Mouse (Mus musculus) embryo, embryonic 10 days (tissue): ENCODE measurements around the gene Sppl2b.
A peak's percentile ranks its signal among the peaks of the same experiment; 100 is the strongest.
"Not testable (repeated sequence)": the region's sequence is repeated elsewhere in the genome, so short reads cannot be mapped to it uniquely, and the experiment has no call there.

Source experiments
- DNase-seq: peaks from one replicate; pipeline ENCODE4 v3.0.0-alpha.2; 2015; ENCODE audit warnings: low spot score

Gene Sppl2b

DNA sequence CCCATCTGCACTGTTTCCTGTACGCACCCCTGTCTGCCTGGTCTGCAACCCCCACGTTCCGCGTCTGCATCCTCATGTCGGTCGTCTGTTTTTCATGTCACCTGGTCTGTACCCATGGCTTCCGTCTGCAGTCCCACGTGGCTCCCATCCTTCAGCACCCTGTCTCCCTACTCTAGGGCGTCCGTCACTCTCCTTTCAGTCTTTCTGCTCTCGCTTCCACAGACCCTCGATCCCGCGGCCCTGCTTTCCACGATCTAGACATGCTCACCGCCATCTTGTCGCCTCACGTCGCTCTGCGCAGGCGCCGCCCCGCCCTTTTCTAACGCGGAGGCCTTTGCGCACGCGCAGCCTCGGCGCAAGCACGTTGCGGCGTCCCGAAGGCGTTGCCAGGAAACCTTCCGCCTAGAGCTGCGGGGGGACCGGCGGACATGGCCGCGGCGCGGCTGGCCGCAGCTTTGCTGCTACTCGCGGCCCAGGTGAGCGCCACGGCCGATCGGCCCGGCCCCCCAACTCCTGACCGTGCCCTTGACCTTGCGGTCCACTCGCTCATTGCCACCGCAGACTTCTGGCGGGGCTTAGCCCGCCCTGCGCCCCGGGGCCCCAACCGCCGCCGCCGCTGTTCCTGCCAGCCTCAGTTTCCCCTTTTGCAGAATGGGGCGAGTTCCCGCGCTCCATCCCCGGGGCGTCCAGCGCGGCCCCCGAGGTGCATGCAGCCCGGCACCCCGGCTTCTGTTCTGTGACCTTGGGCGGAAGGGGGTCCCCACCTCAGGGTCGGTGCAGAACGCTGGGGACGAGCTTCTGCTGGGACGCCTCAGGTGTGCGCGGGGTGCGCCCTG lies at the start of gene Sppl2b, which contains the start of gene Lsm7:
Gene Sppl2b, plus strand, starts transcription at position 363 of the 836 bp plus-strand sequence.
Gene Lsm7, minus strand, starts transcription at position 297 of the 836 bp plus-strand sequence.
- peak; percentile 98 for DNase-seq

DNA sequence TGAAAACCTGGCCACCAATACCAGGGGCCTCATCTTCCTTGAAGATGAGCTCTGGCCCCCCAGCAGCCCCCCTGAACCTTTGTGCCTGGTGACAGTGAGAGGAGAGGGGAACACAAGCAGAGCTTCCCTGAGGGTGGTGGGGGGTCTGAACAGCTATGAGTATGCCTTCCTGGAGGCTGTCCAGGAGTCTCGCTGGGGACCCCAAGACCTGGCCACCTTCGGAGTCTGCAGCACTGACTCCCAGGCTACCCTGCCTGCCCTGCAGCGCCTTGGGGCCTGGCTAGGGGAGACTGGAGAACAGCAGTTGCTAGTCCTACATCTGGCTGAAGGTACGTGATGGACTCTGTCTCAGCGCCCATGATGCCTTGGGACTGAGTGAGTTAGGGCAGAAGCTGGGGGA lies 49.8 kb upstream of the Sppl2b start:
- no peak for DNase-seq

GRCm38 (mm10) chr10:80805925-80806324 lies 49.1 kb upstream of the Sppl2b start:
- peak; percentile 52 for DNase-seq

DNA sequence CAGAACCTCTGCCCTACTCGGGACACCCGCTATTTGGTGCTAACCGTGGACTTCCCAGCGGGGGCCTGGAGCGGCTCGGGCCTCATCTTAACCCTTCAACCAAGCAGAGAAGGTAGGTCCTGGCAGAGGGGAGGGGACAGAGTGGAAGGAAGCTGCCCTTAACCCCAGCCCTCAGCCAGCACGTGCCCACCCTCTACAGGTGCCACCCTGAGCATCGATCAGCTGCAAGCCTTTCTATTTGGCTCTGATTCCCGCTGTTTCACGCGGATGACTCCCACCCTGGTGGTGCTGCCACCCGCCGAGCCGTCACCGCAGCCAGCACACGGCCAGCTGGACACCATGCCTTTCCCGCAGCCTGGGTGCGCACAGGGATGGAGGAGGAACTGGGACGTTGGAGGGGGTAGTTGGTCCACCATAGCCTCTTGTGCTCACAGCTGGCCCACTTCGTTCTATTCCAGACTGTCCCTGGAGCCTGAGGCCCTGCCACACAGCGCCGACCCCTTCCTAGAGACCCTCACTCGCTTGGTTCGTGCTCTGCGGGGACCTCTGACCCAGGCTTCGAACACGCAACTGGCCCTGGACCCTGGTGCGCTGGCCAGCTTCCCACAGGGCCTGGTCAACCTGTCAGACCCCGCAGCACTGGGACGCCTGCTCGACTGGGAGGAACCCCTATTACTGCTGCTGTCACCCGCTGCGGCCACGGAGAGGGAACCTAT lies 48.6 kb upstream of the Sppl2b start:
- no peak for DNase-seq

DNA sequence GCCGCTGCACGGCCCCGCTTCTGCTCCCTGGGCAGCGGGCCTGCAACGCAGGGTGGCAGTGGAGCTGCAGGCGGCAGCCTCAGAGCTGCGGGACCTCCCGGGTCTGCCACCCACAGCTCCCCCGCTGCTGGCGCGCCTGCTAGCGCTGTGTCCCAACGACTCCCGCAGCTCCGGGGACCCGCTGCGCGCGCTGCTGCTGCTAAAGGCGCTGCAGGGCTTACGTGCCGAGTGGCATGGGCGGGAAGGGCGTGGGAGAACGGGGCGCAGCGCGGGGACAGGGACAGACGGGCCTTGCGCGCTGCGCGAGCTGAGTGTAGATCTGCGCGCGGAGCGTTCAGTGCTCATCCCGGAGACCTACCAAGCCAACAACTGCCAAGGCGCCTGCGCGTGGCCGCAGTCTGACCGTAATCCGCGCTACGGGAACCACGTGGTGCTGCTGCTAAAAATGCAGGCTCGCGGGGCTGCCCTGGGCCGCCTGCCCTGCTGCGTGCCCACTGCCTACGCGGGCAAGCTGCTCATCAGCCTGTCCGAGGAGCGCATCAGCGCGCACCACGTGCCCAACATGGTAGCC lies 47.9 kb upstream of the Sppl2b start:
- peak; percentile 85 for DNase-seq

DNA sequence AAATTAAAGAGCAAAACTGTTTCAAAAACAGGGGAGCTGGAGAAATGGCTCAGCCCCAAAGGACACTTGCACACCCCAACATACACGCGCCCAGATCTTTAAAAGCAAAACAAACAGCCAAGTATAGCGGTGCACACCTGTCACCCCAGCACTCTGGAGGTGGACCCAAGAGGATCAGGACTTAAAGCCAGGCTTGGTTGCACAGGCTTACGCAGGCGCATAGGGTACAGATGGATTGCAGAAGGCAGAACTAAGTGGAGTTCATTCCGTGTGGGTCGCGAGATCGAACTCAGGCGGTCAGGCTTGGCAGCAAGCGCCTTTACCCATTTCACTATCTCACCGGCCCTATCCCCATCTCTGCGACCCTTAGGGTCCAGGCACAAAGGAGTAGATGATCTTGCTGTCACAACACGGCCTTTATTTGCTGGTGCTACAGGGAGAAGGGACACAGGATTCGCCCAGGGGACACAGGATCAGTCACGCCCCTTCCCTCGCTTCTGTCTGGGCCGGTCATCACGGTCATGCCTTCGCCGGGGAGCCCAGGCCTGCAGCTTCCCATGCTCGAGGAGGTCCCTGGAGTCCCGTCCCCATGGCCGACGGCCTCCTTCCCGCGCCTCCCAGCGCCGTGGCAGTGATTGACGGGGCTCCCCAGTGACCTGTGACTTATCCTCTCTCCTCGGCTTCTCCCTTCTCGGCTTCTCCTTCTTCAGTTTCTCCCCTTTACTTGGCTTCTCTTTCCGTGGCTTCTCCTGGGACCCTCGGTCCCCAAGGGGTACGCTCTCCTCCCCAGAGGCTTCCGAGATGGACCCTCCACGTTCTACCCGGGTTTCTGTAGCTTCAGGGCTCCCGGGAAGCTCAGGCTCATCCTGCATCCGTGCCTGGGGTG lies 46.7 kb upstream of the Sppl2b start:
- peak; percentile 47 for DNase-seq

DNA sequence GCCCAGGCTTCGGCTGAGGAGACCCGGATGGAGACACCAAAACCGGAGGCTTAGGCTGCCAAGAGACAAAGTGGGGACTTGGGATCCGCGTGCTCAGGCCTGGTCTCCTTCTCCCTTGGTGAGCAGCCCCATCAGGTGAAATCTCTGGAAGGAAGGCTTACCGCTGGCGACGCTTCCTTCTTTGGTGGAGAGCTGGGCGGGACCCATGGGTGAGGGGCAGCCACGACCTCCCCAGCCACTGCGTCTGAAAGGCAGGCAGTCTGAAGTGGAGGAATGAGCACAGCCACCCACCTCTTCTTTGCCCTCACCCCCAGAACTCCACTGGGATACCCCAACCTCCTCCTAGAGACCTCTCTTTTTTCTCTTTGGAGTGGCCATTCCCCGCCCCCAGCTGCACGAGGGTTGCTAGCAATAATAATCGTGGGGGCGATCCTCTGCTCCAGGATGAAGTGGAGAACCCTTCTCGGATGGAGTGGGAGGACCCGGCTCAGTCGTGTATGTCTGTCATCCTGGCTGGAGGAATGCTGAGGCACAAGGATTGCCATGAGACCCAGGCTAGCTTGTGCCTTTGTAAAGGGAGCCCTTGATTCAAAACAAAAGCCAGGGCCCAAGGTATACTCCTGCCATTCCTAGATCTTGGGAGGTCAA lies 46.0 kb upstream of the Sppl2b start:
- DNase-seq, result peak; percentile 41

DNA sequence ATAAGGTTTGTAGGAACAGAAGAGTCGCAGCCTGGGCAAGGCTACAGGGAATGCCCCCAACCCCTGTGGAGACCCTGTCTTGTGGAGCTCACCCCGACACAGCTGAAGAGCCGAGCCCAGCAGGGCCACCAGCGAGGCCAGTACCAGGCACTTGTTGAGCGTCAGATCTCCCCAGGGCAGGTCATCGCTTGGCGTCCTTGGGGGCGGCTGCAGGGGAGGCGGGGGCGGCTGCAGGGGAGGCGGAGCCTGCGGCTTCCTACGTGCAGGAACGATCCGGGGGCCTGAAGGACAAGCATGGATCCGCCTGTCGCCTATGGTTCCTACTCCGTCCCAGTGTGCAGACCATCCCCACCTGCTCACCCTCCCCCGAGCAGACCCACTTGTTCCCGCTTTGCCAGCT lies 45.0 kb upstream of the Sppl2b start:
- peak; percentile 29 for DNase-seq

GRCm38 (mm10) chr10:80812391-80813041 lies 42.6 kb upstream of the Sppl2b start:
- no peak for DNase-seq

DNA sequence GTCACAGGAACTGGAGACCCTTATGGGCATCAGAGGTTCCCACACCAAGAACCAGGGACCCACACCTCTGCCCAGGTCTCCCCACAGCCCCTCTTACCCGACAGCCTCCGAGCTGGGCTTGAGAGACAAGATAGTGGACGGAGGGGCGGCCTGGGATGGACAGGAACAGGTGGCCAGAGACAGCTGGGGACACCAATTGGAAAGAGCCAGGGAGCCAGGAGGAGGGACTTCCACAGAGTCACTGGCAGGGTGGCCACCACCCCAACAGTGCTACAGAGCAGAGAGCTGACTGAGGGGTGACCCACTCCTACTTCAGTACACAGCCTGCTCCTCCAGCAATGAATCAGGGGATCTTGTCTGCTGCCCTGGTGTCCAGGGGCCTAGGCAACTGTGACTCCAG lies 41.7 kb upstream of the Sppl2b start, which contains the start of gene Jsrp1:
Gene Jsrp1, minus strand, starts transcription at position 133 of the 400 bp plus-strand sequence.
- DNase-seq, result no peak

DNA sequence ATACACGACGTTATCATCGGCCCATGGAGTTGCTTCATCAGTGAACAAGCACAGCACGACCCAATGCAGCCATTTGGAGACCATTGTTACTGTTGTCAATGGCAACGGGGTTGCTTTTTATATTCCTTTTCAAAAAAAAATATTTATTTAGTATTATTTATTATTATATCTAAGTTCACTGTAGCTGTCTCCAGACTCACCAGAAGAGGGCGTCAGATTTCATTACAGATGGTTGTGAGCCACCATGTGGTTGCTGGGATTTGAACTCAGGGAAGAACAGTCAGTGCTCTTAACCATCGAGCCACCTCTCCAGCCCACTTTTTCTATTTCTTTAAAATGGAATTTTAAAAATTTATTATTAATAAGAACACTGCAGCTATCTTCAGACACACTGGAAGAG lies 40.3 kb upstream of the Sppl2b start:
- no peak for DNase-seq

DNA sequence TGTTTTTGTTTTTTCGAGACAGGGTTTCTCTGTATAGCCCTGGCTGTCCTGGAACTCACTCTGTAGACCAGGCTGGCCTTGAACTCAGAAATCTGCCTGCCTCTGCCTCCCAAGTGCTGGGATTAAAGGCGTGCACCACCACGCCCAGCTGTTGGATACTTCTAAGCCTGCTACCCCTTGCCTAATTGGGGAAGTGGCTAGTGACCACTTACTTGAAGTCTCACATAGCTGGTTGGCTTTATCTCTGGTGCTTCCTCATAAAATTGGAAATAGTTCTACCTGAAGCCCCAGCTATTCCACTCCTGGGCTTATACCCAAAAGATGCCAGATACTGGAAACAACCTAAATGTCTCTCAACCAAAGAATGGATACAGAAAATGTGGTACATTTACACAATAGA lies 38.8 kb upstream of the Sppl2b start:
- DNase-seq, result not testable (repeated sequence)

- no peak for DNase-seq
These were observed 37.9 kb upstream of the Sppl2b start for GRCm38 (mm10) chr10:80817164-80817563.

DNA sequence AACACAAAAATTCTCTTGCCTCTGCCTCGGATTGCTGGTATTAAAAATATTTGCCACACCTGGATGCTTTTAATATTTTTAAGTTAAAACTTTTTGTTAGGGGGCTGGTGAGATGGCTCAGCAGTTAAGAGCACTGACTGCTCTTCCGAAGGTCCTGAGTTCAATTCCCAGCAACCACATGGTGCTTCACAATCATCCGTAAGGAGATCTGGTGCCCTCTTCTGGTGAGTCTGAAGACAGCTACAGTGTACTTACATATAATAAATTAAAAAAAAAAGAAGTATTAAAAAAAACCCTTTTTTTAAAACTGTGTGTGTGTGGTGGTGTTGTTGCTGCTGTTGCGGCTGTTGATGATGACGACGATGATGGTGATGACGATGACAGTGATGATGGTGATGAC lies 37.1 kb upstream of the Sppl2b start:
- not testable (repeated sequence) for DNase-seq

DNA sequence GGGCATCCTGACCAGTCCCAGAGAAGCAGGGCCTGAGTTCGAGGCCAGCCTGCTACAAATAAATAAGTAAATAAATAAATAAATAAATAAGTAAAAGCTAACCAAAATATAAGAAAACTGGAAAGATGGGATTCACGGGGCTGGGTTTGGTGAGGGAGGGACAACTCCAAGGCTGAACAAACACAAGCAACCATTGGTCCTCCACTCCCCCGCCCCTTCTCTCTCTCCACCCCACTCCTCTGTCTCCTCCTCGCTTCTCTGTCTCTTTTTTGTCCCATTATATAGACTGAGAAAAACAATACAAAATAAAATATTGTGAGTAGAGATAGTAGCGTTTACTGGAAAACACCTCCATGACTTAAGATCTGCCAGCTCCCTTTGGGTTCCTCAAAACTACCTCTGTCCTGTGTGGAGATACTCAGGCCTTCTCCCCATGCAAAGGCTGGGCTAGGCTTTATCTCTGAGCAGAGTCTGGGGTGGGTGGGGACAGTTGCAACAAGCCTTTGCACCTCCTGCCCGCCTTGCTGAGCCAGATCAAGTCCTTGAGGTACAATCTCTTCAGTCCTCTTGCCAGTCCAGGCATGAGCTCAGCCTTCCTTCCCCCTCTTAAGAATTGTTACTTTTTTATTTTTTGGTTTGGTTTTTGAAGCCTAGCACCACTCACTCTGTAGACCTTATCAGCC lies 36.3 kb upstream of the Sppl2b start:
- no peak for DNase-seq

- no peak for DNase-seq
These were observed 35.7 kb upstream of the Sppl2b start for GRCm38 (mm10) chr10:80819406-80819805.

- DNase-seq, result peak; percentile 54
These were observed 33.1 kb upstream of the Sppl2b start for GRCm38 (mm10) chr10:80821991-80822390.

DNA sequence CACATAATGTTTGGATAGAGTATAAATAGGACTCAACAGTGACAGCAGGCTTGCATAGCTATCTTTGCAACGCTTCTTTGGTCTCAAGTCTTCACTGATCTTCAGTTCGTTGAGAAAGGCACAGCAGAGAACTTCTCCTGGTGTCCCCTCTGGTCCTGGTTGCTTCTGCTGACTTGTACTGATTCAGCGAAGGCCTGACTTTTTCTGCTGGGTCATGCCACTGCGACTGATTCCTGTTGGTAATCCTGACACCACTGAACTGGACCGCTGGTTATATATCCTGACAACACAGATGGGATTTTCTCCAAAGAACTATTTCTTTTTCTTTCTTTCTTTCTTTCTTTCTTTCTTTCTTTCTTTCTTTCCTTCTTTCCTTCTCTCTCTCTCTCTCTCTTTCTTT lies 32.5 kb upstream of the Sppl2b start:
- no peak for DNase-seq

DNA sequence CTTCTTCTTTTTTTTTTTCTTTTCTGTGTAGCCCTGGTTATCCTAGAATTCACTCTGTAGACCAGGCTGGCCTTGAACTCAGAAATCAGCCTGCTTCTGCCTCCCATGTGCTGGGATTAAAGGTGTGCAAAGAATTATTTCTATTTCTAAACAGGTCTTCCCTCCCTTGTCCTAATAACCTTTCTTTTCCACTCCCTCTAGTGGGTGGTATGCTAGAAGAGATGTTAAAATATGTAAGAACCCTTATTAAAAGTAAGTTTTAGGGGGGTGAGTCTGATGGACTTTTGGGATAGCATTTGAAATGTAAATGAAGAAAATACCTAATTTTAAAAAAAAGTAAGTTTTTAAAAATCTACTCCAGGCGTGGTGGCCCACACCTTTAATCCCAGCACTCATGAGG lies 31.8 kb upstream of the Sppl2b start:
- DNase-seq, result no peak
